Mouse (Mus musculus) midbrain, embryonic 14.5 days (tissue): ENCODE data around the gene Olig1. TPM values are rescaled to one million over a fixed set of nuclear protein-coding genes. Genes with fewer than 3 reads are reported as not detected.
A peak's percentile ranks its signal among the peaks of the same experiment; 100 is the strongest.

ENCODE experiments used
- ATAC-seq: fragments of 200-750 bp; cut with Nextera tagmentation; 2 replicates; pipeline ENCODE4 v1.8.0; 2017; ENCODE audit warnings: moderate number of reproducible peaks, moderate library complexity; ENCODE audit not compliant: low FRiP score, low TSS enrichment
- DNase-seq: peaks from one replicate; pipeline ENCODE4 v3.0.0-alpha.2; 2015
- H3K27ac ChIP-seq: fragments of 300-500 bp; sonication (generic); replicated peaks from 2 replicates; pipeline ENCODE4 v1.5.1; 2014; ENCODE audit warnings: mild to moderate bottlenecking, low read depth, low read length, moderate library complexity
- H3K27me3 ChIP-seq: fragments of 300-500 bp; sonication (generic); 2 replicates; pipeline ENCODE4 v1.6.1; 2014; ENCODE audit warnings: low read length, control low read depth, mixed read lengths; ENCODE audit not compliant: control insufficient read depth, insufficient read depth
- H3K36me3 ChIP-seq: fragments of 300-500 bp; sonication (generic); 2 replicates; pipeline ENCODE4 v1.6.1; 2014; ENCODE audit warnings: low read length, control low read depth; ENCODE audit not compliant: control insufficient read depth, insufficient read depth
- H3K4me1 ChIP-seq: fragments of 300-500 bp; sonication (generic); 2 replicates; pipeline ENCODE4 v1.6.1; 2014; ENCODE audit warnings: mild to moderate bottlenecking, antibody characterized with exemption, low read length, control low read depth; ENCODE audit not compliant: control insufficient read depth, insufficient read depth
- H3K4me2 ChIP-seq: fragments of 300-500 bp; sonication (generic); 2 replicates; pipeline ENCODE4 v1.6.1; 2014; ENCODE audit warnings: mild to moderate bottlenecking, low read length, moderate library complexity
- H3K4me3 ChIP-seq: fragments of 300-500 bp; sonication (generic); replicated peaks from 2 replicates; pipeline ENCODE4 v1.5.1; 2014; ENCODE audit warnings: low read depth, low read length
- H3K9ac ChIP-seq: fragments of 300-500 bp; sonication (generic); replicated peaks from 2 replicates; pipeline ENCODE4 v1.6.1; 2014; ENCODE audit warnings: mild to moderate bottlenecking, low read length, moderate library complexity
- H3K9me3 ChIP-seq: fragments of 300-500 bp; sonication (generic); 2 replicates; pipeline ENCODE4 v1.6.1; 2016; ENCODE audit warnings: low read length, control low read depth, mixed read lengths; ENCODE audit not compliant: control insufficient read depth
- WGBS: fragments of 180-500 bp; shearing (Covaris S2); extraction: QIAGEN DNeasy Blood & Tissue Kit; methylation state at CpG from one replicate; pipeline ENCODE4 v1.1.7; 2014; 5-methylcytosine and 5-hydroxymethylcytosine counted together
- polyA plus RNA-seq: library from polyadenylated mRNA; unstranded; fragments of >200 nt; fragmentation: Nextera tagmentation; extraction: Ambion mirVana; gene quantifications from 2 replicates; pipeline ENCODE4 v1.2.1, GENCODE M21; 2014

Olig1 gene
- polyA plus RNA-seq, 1 experiment from 2014 or later, result 43.7 TPM

- no peak overlapping the region for H3K4me3 ChIP-seq
- H3K27ac ChIP-seq, result no peak overlapping the region
- no peak overlapping the region for H3K9ac ChIP-seq
- H3K27me3 ChIP-seq, result peaks cover 58% of the 10 kb centered on the region
- H3K4me1 ChIP-seq, result peaks cover 12% of the 10 kb centered on the region
- peak; percentile 40 for DNase-seq
- ATAC-seq, result no peak
- no peak overlapping the region for H3K4me2 ChIP-seq
- WGBS, result 66% methylated on average over 6 of the region's 6 CpGs
- H3K9me3 ChIP-seq, result no peaks in the 10 kb centered on the region
- H3K36me3 ChIP-seq, result no peaks in the 10 kb centered on the region
Measured at GRCm38 (mm10) chr16:91265972-91266371, 3.6 kb upstream of the Olig1 start.

- H3K27ac ChIP-seq, result no peak overlapping the region
- WGBS, result 4% methylated on average over 13 of the region's 13 CpGs
- no peaks in the 10 kb centered on the region for H3K9me3 ChIP-seq
- no peak for DNase-seq
- peaks cover 12% of the 10 kb centered on the region for H3K4me1 ChIP-seq
- peak overlapping the region; percentile 46 for H3K4me3 ChIP-seq
- peak overlapping the region; percentile 86 for H3K4me2 ChIP-seq
- no peak for ATAC-seq
- peaks cover 84% of the 10 kb centered on the region for H3K27me3 ChIP-seq
- H3K9ac ChIP-seq, result no peak overlapping the region
- H3K36me3 ChIP-seq, result no peaks in the 10 kb centered on the region
Measured at GRCm38 (mm10) chr16:91268724-91269452, 684 bp upstream of the Olig1 start.

- peak overlapping the region; percentile 46 for H3K4me3 ChIP-seq
- no peaks in the 10 kb centered on the region for H3K36me3 ChIP-seq
- peaks cover 12% of the 10 kb centered on the region for H3K4me1 ChIP-seq
- WGBS, result under 1% methylated on average over 60 of the region's 63 CpGs
- 0 out of 2 replicates have a peak, but pooled peaks have one; percentile 22 for ATAC-seq
- no peaks in the 10 kb centered on the region for H3K9me3 ChIP-seq
- no peak overlapping the region; the same call in 1 of the 2 replicates for H3K9ac ChIP-seq
- H3K27me3 ChIP-seq, result peaks cover 94% of the 10 kb centered on the region
- peak; percentile 57 for DNase-seq
- peak overlapping the region; percentile 86 for H3K4me2 ChIP-seq
- H3K27ac ChIP-seq, result no peak overlapping the region
Measured at GRCm38 (mm10) chr16:91270212-91270971, 820 bp downstream of the Olig1 start.

- DNase-seq, result peak; percentile 18
- peak overlapping the region; percentile 46 for H3K4me3 ChIP-seq
- no peak overlapping the region for H3K27ac ChIP-seq
- H3K9ac ChIP-seq, result no peak overlapping the region
- peaks cover 12% of the 10 kb centered on the region for H3K4me1 ChIP-seq
- no peaks in the 10 kb centered on the region for H3K36me3 ChIP-seq
- H3K4me2 ChIP-seq, result peak overlapping the region; percentile 86
- no peak for ATAC-seq
- peaks cover 96% of the 10 kb centered on the region for H3K27me3 ChIP-seq
- H3K9me3 ChIP-seq, result no peaks in the 10 kb centered on the region
- WGBS, result 1% methylated on average over 29 of the region's 29 CpGs
Measured at GRCm38 (mm10) chr16:91270982-91271549, 1.5 kb downstream of the Olig1 start.

- no peak for ATAC-seq
- Histone ChIP-seq H3K36me3 (no peaks in the 10 kb centered on the region), H3K27ac (no peak overlapping the region), H3K4me3 (no peak overlapping the region), H3K4me1 (peaks cover 12% of the 10 kb centered on the region), H3K9ac (no peak overlapping the region), H3K27me3 (peaks cover 91% of the 10 kb centered on the region), H3K4me2 (no peak overlapping the region), H3K9me3 (no peaks in the 10 kb centered on the region)
- 4% methylated on average over 20 of the region's 20 CpGs for WGBS
- no peak for DNase-seq
Measured at GRCm38 (mm10) chr16:91271634-91272033, 2.1 kb downstream of the Olig1 start.

- ATAC-seq, result no peak
- H3K36me3 ChIP-seq, result no peaks in the 10 kb centered on the region
- WGBS, result 54% methylated on average over 4 of the region's 4 CpGs
- no peak overlapping the region for H3K27ac ChIP-seq
- no peak for DNase-seq
- no peak overlapping the region for H3K4me2 ChIP-seq
- H3K4me3 ChIP-seq, result no peak overlapping the region
- peaks cover 7% of the 10 kb centered on the region; the same call in 1 of the 2 replicates for H3K27me3 ChIP-seq
- no peaks in the 10 kb centered on the region for H3K9me3 ChIP-seq
- no peak overlapping the region for H3K9ac ChIP-seq
- H3K4me1 ChIP-seq, result no peaks in the 10 kb centered on the region
Measured at GRCm38 (mm10) chr16:91280516-91280915, 10.9 kb downstream of the Olig1 start.

- DNase-seq (no peak), ATAC-seq (no peak)
- 56% methylated on average over 7 of the region's 7 CpGs for WGBS
- Histone ChIP-seq H3K9me3 (no peaks in the 10 kb centered on the region), H3K4me3 (no peak overlapping the region), H3K4me2 (no peak overlapping the region), H3K4me1 (peaks cover 9% of the 10 kb centered on the region; the same call in 1 of the 2 replicates), H3K9ac (no peak overlapping the region), H3K27me3 (peaks cover 25% of the 10 kb centered on the region), H3K27ac (no peak overlapping the region), H3K36me3 (no peaks in the 10 kb centered on the region)
Measured at GRCm38 (mm10) chr16:91292080-91292479, 22.5 kb downstream of the Olig1 start.

- 28% methylated on average over 11 of the region's 11 CpGs for WGBS
- peaks cover 25% of the 10 kb centered on the region for H3K27me3 ChIP-seq
- H3K9ac ChIP-seq, result no peak overlapping the region
- no peak for ATAC-seq
- H3K4me2 ChIP-seq, result no peak overlapping the region
- H3K9me3 ChIP-seq, result no peaks in the 10 kb centered on the region
- H3K36me3 ChIP-seq, result no peaks in the 10 kb centered on the region
- no peak overlapping the region for H3K4me3 ChIP-seq
- H3K27ac ChIP-seq, result no peak overlapping the region
- H3K4me1 ChIP-seq, result peaks cover 9% of the 10 kb centered on the region; the same call in 1 of the 2 replicates
- DNase-seq, result no peak
Measured at GRCm38 (mm10) chr16:91292719-91293333, 23.3 kb downstream of the Olig1 start.
